In the genomic region with DNA sequence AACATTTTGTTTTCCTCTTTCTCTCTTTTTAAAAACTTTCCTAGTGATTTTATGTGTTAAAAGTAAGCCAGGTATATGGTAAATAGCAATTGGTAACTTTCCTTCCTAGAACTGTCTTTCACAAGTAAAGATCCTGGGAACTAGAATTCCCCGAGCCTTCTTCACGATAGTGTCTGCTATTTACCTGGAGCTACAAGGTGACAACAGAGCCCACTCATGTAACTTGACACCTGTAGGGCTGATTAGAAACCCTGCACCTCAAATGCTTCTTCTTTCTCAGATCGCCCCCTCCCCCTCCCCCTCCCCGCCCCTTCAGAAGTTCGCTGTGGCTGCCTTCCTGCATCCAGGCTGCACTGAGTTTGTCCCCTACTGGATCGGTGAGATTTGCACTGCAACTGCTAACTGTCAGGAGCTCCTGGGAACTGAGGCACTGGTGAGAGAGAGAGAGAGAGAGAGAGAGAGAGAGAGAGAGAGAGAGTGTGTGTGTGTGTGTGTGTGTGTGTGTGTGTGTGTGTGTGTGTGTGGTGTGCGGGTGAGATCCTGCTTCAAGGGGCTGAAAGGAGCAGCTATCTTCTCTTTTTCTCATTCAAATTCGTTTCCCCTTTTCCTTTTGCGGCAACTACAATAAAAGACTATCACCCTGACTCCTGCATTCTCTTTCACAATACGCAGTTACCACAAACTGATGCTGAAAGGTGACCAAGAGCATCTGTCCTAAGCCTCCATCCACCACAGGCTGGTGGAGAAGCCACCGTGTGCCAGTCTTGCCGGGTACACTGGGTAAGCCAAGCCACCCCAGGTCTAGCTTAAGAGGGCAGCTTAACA, we compare ENCODE assay signal across 10 mouse cellular contexts.
DNase-seq lines count a peak whose midpoint lies in the region; ATAC-seq and TF ChIP-seq lines count a peak whose summit lies in the region.
"Had no signal": no experiment of that assay in that cellular context is flagged by ENCODE, and none has a peak within 500 bp of the region (broad histone marks: within the 10 kb centered on the region; RNA-seq: fewer than 3 reads in every experiment).

No protein-coding gene starts in this region.

- H3K4me1 ChIP-seq in heart, embryonic 14.5 days (ENCODE audit: control insufficient read depth in 2 of 2, insufficient read depth in 2 of 2, low read length in 2 of 2), result peaks cover 36 to 68% of the 10 kb centered on the region in 2 experiments
- peaks cover 29 to 62% of the 10 kb centered on the region in 2 experiments for H3K4me1 ChIP-seq in CH12.LX (ENCODE audit: control insufficient read depth in 1 of 2, insufficient read depth in 2 of 2)

- TF ChIP-seq EP300 in CH12.LX (IDR thresholded peaks at IDR 0.05; ENCODE audit: low read length), result no peak

- no peaks in the 10 kb centered on the region for H3K9me3 ChIP-seq in heart, embryonic 14.5 days (ENCODE audit: control insufficient read depth, low read length)
- no peaks in the 10 kb centered on the region for H3K9me3 ChIP-seq in CH12.LX (replicated peaks; ENCODE audit: low read length)

- H3K27me3 ChIP-seq in heart, embryonic 14.5 days (ENCODE audit: control insufficient read depth, insufficient read depth, low read length), result no peaks in the 10 kb centered on the region
- no peaks in the 10 kb centered on the region for H3K27me3 ChIP-seq in CH12.LX (replicated peaks)

- in situ Hi-C loops in CH12.LX (cut with MboI; ENCODE audit: low pct_ligation_motif_present, low pct_unique_long_range_greater_than_20kb, low sequenced_read_pairs), result no loop called here

- no peak for TF ChIP-seq RAD21 in CH12.LX (IDR thresholded peaks at IDR 0.05; ENCODE audit: low read depth, low read length)

- TF ChIP-seq POLR2A in CH12.LX (IDR thresholded peaks at IDR 0.05; ENCODE audit: low read depth, low read length), result no peak

- DNase-seq in heart, adult 11 months, result no peak
- DNase-seq in CH12.LX (ENCODE audit: extremely low read depth), result no peak
- peak; percentile 30 for DNase-seq in neural tube, embryonic 10.5 days (ENCODE audit: extremely low spot score, low spot score)
- no peak for DNase-seq in gastrocnemius, postnatal 10 days
- no peak for DNase-seq in adrenal gland, adult 8-10 months
- DNase-seq in right cerebral cortex, postnatal 14 days, result no peak
- DNase-seq: cerebellum, adult 2 months; gastrocnemius, postnatal 36 days had no signal

- H3K4me3 ChIP-seq in heart, embryonic 14.5 days (ENCODE audit: control insufficient read depth in 1 of 2, insufficient read depth in 1 of 2, low read depth in 1 of 2, low read length in 2 of 2), result no peak overlapping the region
- peak overlapping the region in 1 of 3 experiments; percentile 5 for H3K4me3 ChIP-seq in CH12.LX (replicated peaks in 1 of 3; ENCODE audit: low read depth in 2 of 3, low read length in 2 of 3, poor library complexity in 1 of 3)

- peaks cover 10% of the 10 kb centered on the region for H3K79me2 ChIP-seq in CH12.LX (replicated peaks; ENCODE audit: control insufficient read depth, extremely low read depth, insufficient read depth, poor library complexity, severe bottlenecking)

- no peaks in the 10 kb centered on the region for H3K36me3 ChIP-seq in heart, embryonic 14.5 days (ENCODE audit: control insufficient read depth, insufficient read depth, low read length)
- peaks cover 3 to 7% of the 10 kb centered on the region in 2 experiments for H3K36me3 ChIP-seq in CH12.LX (replicated peaks in 1 of 2; ENCODE audit: control insufficient read depth in 1 of 2, insufficient read depth in 1 of 2, low read length in 1 of 2)

- H3K27ac ChIP-seq in heart, embryonic 14.5 days (replicated peaks in 1 of 2; ENCODE audit: control insufficient read depth in 1 of 2, insufficient read depth in 1 of 2, low read depth in 2 of 2, low read length in 2 of 2), result peak overlapping the region; percentile 25 to 48; a peak in 2 of 4 replicates
- peak overlapping the region; percentile 59; the same call in 1 of the 2 replicates for H3K27ac ChIP-seq in CH12.LX (ENCODE audit: insufficient read depth, low read depth)

- WGBS in heart, embryonic 14.5 days, result 22% methylated on average over 12 of the region's 12 CpGs

- dilution Hi-C loops in CH12.LX (cut with MboI; ENCODE audit: extremely low pct_ligation_motif_present, extremely low pct_unique_long_range_greater_than_20kb, low sequenced_read_pairs), result no loop called here

- ATAC-seq in heart, embryonic 14.5 days (ENCODE audit: insufficient number of reproducible peaks, insufficient read depth, low FRiP score, low read depth), result no peak
- ATAC-seq in granulocyte monocyte progenitor cell, adult 5-6 weeks (replicated peaks; ENCODE audit: poor library complexity, severe bottlenecking), result peak; percentile 89

- TF ChIP-seq CTCF in CH12.LX (conservative IDR thresholded peaks at IDR 0.05 in 1 of 2, IDR thresholded peaks at IDR 0.05 in 1 of 2; ENCODE audit: low read depth in 2 of 2, low read length in 2 of 2), result no peak

- no peak overlapping the region for H3K9ac ChIP-seq in heart, embryonic 14.5 days (ENCODE audit: low read length)
- H3K9ac ChIP-seq in CH12.LX (ENCODE audit: insufficient read depth, low read depth), result peak overlapping the region; percentile 12

- H3K4me2 ChIP-seq in heart, embryonic 14.5 days (ENCODE audit: low read length), result peak overlapping the region; percentile 67
- H3K4me2 ChIP-seq in CH12.LX (ENCODE audit: insufficient read depth, low read depth, poor library complexity, severe bottlenecking), result peak overlapping the region; percentile 75

TF ChIP-seq in CH12.LX, 34 proteins besides CTCF, POLR2A, EP300 and RAD21:
- TF ChIP-seq ETS1 (conservative IDR thresholded peaks at IDR 0.05; ENCODE audit: low read depth, low read length) (no peak), KAT2A (IDR thresholded peaks at IDR 0.05; ENCODE audit: insufficient replicate concordance, low read length) (no peak), NELFE (IDR thresholded peaks at IDR 0.05; ENCODE audit: low read depth, low read length) (no peak), TCF12 (IDR thresholded peaks at IDR 0.05; ENCODE audit: low read depth, low read length) (0 out of 2 replicates have a peak, but pooled peaks have one; percentile 16), MYC (IDR thresholded peaks at IDR 0.05; ENCODE audit: low read depth, low read length) (no peak), MAX (IDR thresholded peaks at IDR 0.05; ENCODE audit: low read length) (no peak), IRF4 (IDR thresholded peaks at IDR 0.05; ENCODE audit: low read depth, low read length) (no peak), ZC3H11A (IDR thresholded peaks at IDR 0.05; ENCODE audit: low read depth, low read length) (no peak)
